Mouse (Mus musculus) cerebellum, postnatal 14 days (tissue): Measurements from ENCODE around the gene Agbl5.
A peak's percentile ranks its signal among the peaks of the same experiment; 100 is the strongest.

Experiments used
- DNase-seq, 2 experiments: peaks; one replicate each; pipeline ENCODE4 v3.0.0; 2021; ENCODE audit warnings: mixed read lengths in 2 of 2

Agbl5 gene

GRCm38 (mm10) chr5:30954556-30954955 lies 66.1 kb downstream of the Agbl5 start:
- DNase-seq: no peak

DNA sequence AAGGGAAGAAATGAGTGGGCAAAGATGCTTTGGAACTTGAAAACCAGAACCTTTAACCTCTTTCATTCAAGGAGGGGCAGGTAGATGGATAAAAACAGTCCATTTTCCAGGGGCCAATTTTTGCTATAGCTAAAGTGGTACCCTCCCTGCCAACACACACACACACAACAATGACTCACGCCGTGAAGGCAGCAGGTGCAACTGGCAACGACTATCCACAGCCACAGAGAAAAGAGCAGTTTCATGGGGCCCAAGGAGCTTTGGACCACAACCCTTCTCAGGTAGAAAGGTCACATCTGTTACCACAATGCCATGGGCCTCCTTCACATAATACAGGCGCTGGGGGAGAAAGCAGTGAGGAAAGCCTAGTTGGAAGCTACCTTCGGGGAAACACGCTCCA lies 67.3 kb downstream of the Agbl5 start:
- peak in 1 of 2 experiments; percentile 16 for DNase-seq
